Mouse (Mus musculus) left cerebral cortex, adult 8-10 months (tissue): Measurements from ENCODE around the gene Sh2b1. TPM values are rescaled to one million over a fixed set of nuclear protein-coding genes. Genes with fewer than 3 reads are reported as not detected.

ENCODE experiments used
- DNase-seq, 2 experiments: peaks; one replicate each; pipeline ENCODE4 v3.0.0; 2022; ENCODE audit warnings: low spot score in 2 of 2
- total RNA-seq, 4 experiments: library from RNA; stranded (reverse); gene quantifications; 2 replicates each; pipeline ENCODE4 v1.2.4; 2022

Sh2b1 gene
- total RNA-seq, 4 experiments from 2014 or later: 64.2 to 70.0 (median 67.1) TPM

DNA sequence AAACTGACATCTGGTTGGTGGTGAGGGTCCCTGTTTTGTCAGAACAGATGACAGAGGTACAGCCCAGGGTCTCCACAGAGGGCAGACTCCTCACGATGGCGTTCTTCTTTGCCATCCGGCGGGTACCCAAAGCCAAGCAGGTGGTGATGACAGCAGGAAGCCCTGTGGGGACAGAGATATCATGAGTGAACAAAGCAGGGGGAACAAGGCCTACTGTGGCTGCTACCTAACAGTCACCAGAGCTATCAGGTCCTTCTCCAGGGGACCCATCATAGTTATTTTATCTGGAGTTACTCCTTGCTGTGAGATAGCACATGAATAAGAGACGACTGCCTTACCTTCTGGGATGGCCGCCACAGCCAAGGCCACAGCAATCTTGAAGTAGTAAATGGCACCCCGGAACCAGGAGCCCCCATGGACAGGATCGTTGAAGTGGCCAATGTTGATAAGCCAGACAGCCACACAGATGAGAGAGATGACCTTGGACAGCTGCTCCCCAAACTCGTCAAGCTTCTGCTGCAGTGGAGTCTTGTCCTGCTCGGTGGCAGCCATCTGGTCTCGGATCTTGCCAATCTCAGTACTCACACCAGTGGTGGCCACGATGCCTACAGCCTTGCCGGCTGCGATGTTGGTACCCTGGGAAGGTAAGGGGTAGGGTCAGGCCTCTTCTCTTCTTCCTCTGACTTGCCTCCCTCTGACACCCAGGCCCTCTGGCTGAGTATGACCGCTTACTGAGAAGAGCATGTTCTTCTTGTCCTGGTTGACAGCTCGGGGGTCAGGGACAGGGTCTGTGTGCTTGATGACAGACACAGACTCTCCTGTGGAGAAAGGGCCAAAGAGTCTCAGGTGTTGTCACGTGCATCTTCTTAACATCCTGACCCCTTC is 18.6 kb downstream of the Sh2b1 start:
- no peak for DNase-seq

DNA sequence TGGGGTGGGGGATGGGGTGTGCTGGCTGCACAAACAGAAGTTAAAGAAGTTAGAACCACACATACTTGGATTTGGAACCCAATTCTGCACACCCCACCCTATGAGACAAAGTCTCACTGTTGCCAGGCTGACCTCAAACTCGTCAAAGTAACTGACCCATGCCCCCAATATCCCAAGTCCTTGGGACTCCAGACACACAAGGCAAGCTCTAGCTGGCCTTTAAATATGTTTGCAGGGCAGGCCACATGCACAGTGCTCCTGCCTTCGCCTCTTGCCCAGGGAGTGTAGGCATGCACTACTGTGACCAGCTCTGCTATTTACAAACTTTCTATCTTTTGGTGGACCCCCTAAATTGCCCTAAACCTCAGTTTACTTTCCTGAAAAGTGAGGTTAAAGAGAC is 20.0 kb downstream of the Sh2b1 start:
- no peak for DNase-seq

GRCm38 (mm10) chr7:126453861-126454260 is 21.4 kb downstream of the Sh2b1 start:
- DNase-seq: no peak

- no peak for DNase-seq
Measured at GRCm38 (mm10) chr7:126452244-126452643, 23.0 kb downstream of the Sh2b1 start.

DNA sequence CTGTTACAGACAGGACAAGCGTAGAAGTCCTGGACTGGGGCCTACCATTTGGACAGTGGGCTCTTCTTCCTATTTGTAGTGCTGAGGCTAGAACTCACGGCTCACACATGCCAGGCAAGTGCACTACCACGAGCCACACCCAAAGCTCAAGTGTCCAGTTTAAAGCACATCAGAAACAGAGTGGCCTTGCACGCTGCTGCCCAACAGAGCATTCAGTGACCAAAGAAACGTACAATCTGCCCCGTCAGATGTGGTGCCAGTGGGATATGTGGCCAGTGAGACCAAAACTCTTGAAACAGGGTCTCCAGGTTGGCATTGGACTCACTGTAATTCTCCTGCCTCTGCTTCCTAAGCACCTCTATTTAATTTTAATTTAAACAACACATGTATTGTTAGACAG is 24.6 kb downstream of the Sh2b1 start:
- no peak for DNase-seq

GRCm38 (mm10) chr7:126449991-126450390 is 25.2 kb downstream of the Sh2b1 start:
- no peak for DNase-seq

- DNase-seq: no peak
Measured at GRCm38 (mm10) chr7:126448481-126448880, 26.7 kb downstream of the Sh2b1 start.

DNA sequence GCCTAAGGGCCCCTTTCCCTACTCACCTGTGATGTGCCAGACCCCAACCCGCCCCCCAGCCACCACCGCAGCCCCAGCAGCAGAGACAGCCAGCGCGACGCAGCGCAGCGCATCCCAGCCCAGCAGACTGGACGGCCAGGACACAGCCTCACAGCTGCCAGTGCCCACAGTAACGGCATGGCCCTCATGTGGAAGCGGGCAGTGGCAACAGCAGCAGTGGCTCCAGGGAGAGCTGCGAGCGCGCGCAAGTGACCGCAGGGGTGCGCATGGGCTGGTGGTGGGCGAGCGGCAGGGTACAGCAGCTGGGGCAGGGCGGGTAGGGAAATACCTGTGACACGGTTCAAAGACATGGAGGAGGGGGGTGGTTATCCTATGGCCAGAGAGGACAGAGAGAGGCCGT is 29.0 kb downstream of the Sh2b1 start:
- no peak for DNase-seq

DNA sequence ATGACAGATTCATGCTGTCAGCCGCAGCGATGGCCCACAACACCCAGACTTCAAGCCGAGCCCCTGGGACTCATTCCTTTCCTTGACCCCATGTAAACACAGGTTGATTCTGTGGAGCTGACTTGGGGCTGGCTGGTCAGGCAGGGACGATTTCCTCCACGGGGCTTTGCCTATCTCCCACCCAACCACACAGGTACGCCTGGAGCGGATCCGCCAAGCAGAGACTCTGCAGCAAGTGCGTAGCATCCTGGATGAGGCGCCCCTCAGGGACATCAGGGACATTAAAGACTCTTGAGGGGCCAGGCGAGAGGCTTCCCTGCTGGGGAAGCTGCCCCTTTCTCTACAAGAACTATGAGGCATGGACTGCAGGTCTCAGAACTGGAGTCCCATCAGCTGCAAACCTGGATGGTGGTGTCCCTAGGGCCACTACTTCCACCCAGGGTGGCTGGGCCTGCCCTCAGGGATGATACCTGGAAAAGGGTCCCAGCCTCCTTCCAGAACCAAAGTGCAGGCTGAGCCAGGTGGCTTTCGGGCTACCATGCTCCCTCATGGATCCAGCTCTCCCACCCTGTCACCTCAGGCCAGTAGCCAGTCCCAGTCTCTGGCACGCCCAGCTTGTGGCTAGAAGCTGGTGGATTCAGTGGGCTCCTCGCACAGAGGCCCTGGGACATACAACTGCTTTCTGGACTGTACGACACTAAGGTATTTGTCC is 30.0 kb downstream of the Sh2b1 start:
- no peak for DNase-seq

DNA sequence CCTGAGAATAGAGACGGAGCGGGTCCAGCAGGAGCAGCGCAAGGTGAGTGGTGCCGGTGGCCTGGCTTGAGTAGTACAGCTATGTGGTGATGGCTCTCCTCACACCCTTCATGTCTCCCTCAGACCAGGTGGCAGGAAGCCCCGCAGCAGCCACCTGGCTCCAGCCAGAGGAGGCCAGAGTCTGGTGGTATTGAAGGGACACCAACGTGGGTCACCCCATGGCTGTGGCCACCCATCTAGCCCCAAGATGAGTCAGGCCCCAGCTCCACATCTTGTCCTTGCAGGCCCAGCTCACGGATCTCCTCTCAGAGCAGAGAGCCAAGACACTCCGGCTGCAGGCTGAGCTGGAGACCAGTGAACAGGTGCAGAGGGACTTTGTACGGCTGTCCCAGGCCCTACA is 30.7 kb downstream of the Sh2b1 start:
- no peak for DNase-seq

DNA sequence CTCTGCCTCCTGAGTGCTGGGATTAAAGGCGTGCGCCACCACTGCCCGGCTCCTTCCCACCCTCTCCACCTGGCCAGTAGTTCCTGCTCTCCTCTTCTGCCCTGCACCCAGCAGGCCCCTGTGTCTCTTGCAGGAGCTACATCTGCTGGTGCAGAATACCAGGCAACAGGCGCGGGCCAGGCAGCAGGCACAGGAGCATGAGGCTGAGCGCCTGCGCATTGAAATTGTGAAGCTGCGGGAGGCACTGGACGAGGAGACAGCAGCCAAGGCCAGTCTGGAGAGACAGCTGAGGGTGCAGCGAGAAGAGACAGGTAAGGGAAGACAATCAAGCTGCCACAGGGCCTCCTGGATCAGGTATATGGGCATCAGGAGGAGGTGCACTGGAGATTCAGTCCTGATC is 31.2 kb downstream of the Sh2b1 start:
- no peak for DNase-seq

GRCm38 (mm10) chr7:126440134-126440533 is 35.1 kb downstream of the Sh2b1 start:
- no peak for DNase-seq

- no peak for DNase-seq
Measured at GRCm38 (mm10) chr7:126436851-126437250, 38.4 kb downstream of the Sh2b1 start.

DNA sequence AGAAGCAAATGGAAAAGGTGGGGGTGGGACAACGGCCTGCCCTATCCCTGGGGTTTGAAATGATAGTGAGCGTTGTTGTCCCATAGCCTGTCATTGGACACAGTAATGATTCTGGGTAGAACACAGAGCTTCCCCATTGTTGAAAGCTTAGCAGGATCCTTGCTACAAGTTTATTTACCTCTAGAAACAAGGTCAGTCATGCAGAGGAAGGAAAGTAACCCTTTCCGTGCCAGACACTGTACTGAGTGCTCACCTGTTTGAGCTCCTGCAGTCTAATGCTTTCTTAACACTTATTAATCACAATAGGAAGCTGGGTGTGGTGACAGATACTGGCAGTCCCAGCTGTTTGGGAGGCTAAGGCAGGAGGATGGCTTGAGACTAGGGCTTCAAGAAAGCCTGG is 39.4 kb downstream of the Sh2b1 start:
- DNase-seq: no peak

DNA sequence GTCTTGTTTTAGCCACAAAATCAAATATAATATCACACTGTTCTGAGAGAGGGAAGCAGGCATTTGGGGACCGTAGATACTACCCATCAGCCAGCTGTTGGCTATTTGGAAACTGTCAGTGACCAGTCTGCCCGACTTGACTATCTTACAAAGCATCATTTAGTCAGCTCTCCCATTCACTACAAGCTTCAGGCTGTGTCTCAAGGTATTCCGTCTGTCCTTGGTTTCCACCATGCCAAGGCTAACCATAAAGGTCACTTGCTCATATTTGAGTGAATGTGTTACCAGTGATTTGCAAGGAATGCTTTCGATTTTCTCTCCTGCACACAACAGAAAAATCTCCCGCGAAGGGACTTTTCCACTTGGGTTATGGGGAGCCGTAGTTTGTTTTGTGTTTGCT is 40.5 kb downstream of the Sh2b1 start:
- DNase-seq: no peak

DNA sequence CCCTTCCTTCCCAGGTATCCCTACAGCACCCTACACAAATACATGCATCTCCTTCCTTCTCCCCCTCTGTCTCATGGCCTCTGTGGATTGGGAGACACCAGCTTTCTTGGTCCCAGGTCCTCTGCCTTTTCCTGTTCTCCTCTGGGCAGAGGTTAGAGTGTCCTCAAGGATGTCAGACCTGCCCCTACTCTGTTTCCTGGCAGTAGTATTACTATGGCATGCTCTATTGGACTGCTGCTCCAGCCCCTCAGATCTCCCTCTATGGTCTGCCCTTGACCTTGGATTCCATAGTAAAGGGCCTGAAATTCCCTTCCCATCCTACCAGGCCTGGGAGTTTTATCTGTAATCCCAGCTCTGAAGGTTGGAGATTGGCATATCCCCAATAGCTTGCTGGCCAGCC is 45.1 kb downstream of the Sh2b1 start:
- no peak for DNase-seq

DNA sequence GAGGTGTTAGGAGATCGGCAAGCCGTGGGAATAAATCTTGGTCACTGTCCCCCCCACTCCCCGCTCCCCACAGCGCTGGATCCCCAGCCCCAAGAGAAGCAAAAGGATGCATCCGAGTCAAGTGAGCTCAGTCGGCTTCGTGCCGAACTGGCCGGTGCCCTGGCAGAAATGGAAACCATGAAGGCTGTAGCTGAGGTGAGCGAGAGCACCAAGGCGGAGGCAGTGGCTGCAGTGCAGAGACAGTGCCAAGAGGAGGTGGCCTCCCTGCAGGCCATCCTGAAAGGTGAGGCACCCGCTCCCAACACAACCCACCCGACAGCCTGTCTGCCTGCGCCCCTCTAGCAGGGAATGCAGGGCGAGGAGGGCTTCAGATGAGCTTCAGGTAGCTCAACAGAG is 45.7 kb downstream of the Sh2b1 start:
- DNase-seq: peak in 1 of 2 experiments; percentile 4

DNA sequence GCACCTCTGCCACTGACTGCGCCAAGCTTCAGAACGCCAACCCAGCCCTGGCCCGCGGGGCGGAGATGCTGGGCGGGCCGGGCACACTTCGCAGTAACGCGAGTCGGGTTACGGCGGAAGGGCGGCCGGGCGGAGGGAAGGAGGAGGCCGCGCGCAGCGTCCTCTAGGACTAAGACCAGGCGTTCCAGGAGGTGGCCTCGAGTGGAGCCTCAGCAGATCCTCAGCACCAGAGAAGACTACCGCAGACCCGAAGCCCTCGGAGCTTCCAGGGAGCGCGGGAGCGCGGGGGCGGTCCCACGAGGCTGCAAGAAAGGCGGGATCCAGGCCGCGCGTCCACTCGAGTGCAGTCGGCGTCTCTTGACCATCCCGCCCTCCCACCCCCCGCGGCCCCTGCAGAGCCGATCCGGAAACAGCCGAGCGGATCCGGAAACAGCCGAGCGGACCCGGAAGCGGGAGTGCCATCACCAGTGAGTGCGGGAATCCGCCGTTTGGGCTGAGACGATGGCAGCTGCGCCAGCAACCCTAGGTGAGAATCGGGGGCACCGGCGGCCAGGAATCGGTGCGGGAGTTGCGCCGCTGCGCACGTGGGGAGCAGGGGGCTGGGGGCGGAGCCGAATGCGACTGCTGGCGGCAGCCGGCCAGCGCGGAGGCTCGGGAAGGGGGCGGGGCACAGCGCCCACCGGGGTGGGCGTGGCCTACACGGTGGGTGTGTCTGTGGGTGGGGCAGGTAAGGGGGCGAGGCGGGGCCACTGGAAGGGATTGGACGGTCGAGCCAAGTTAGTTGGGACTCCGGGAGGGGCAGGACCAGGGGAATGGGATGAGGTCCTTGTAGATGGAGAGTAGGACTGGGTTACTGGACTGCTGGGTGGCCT is 46.4 kb downstream of the Sh2b1 start, which contains the start of gene Rabep2:
Rabep2 (plus strand) TSS at position 129 of the 872 bp plus-strand sequence.
- peak; percentile 88 to 98 for DNase-seq

- DNase-seq: no peak
Measured at GRCm38 (mm10) chr7:126428154-126428553, 47.1 kb downstream of the Sh2b1 start.

- no peak for DNase-seq
Measured at GRCm38 (mm10) chr7:126427323-126427860, 47.8 kb downstream of the Sh2b1 start.

- DNase-seq: no peak
Measured at GRCm38 (mm10) chr7:126424161-126424560, 51.1 kb downstream of the Sh2b1 start.
